In the genomic region with DNA sequence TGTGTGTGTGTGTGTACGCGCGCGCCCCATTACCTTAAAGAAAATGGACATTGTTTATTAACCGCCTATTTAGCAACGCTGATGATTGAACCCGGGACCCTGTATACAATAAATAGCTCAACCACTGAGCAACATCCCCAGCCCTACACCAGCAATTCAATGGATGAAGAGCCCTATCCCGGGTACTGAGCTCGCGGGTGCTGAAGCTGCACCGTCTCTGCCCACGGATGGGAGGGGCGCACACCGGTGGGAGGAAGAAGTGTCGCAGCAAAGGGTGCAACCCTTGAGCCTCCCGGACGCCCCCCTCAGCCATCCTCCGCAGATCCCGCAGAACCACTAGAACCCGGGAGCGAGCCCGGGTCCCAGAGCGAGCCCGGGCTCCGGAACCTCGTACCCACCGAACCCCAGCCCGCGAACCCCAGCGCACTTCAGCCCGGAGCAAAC, we compare ENCODE assay signal across 8 mouse cellular contexts. TPM values are rescaled to one million over a fixed set of nuclear protein-coding genes. Genes with fewer than 3 reads are reported as not detected.
A peak's percentile ranks its signal among the peaks of the same experiment; 100 is the strongest.
DNase-seq lines count a peak whose midpoint lies in the region; ATAC-seq lines count a peak whose summit lies in the region.

No protein-coding gene starts in this region.

- WGBS in kidney, embryonic 15.5 days = 1% methylated on average over 31 of the region's 31 CpGs
- 1% methylated on average over 31 of the region's 31 CpGs for WGBS in midbrain, embryonic 12.5 days

- H3K4me1 ChIP-seq in kidney, embryonic 15.5 days = peaks cover 12% of the 10 kb centered on the region
- H3K4me1 ChIP-seq in midbrain, embryonic 12.5 days = peaks cover 6% of the 10 kb centered on the region; the same call in 1 of the 2 replicates

- peak overlapping the region; percentile 87 for H3K27ac ChIP-seq in kidney, embryonic 15.5 days
- peak overlapping the region; percentile 85 for H3K27ac ChIP-seq in midbrain, embryonic 12.5 days (replicated peaks)

- H3K4me3 ChIP-seq in kidney, embryonic 15.5 days (replicated peaks) = peak overlapping the region; percentile 81
- peak overlapping the region; percentile 62 for H3K4me3 ChIP-seq in midbrain, embryonic 12.5 days

- no peak for DNase-seq in kidney, postnatal 10 days
- DNase-seq in ES-CJ7 (ENCODE audit: low read depth, low spot score) (peak; percentile 91), adipocyte (ENCODE audit: low spot score) (no peak)
- peak; percentile 69 for DNase-seq in embryo, embryonic 11 days
- no peak for DNase-seq in urinary bladder, postnatal 4 days (ENCODE audit: low spot score in 2 of 2)

- peak overlapping the region; percentile 72 for H3K9ac ChIP-seq in kidney, embryonic 15.5 days
- peak overlapping the region; percentile 77 for H3K9ac ChIP-seq in midbrain, embryonic 12.5 days (replicated peaks)

- H3K4me2 ChIP-seq in kidney, embryonic 15.5 days = peak overlapping the region; percentile 92
- peak overlapping the region; percentile 71 for H3K4me2 ChIP-seq in midbrain, embryonic 12.5 days (replicated peaks)

- no peaks in the 10 kb centered on the region for H3K9me3 ChIP-seq in kidney, embryonic 15.5 days (replicated peaks)
- no peaks in the 10 kb centered on the region for H3K9me3 ChIP-seq in midbrain, embryonic 12.5 days

- peaks cover 29% of the 10 kb centered on the region for H3K27me3 ChIP-seq in kidney, embryonic 15.5 days
- H3K27me3 ChIP-seq in midbrain, embryonic 12.5 days = peaks cover 7% of the 10 kb centered on the region; the same call in 1 of the 2 replicates

- peak; percentile 80 for ATAC-seq in kidney, embryonic 15.5 days (replicated peaks; ENCODE audit: low FRiP score)
- ATAC-seq in inflammation-experienced regulatory T-cells, adult 6 months = peak; percentile 48
- peak; percentile 76 for ATAC-seq in midbrain, embryonic 12.5 days (ENCODE audit: low FRiP score, low read depth)

- H3K36me3 ChIP-seq in kidney, embryonic 15.5 days = no peaks in the 10 kb centered on the region
- no peaks in the 10 kb centered on the region for H3K36me3 ChIP-seq in midbrain, embryonic 12.5 days

RNA-seq across cellular contexts. Expression of a gene that starts 0.4 kb away (rescaled TPM):
- polyA plus RNA-seq in kidney, embryonic 15.5 days (2015; fragmentation: Nextera tagmentation; extraction: Ambion mirVana) = 9.7 and 10.4 TPM in 2 replicates
- 10 to 100 TPM; 19.9 to 22.3 (median 21.9) TPM for polyA plus RNA-seq in inflammation-experienced regulatory T-cells, adult 6 months (2017; shearing (Covaris generic))
- 7.5 and 8.3 TPM in 2 replicates for polyA plus RNA-seq in midbrain, embryonic 12.5 days (2016; fragmentation: Nextera tagmentation; extraction: Ambion mirVana)

RNA-seq across cellular contexts. Expression of a gene that starts 32.1 kb away (rescaled TPM):
- polyA plus RNA-seq in kidney, embryonic 15.5 days (2015; fragmentation: Nextera tagmentation; extraction: Ambion mirVana) = 21.2 and 21.6 TPM in 2 replicates
- polyA plus RNA-seq in inflammation-experienced regulatory T-cells, adult 6 months (2017; shearing (Covaris generic)) = 10 to 100 TPM in 1 of 3 experiments, 1 to 10 TPM in 2; 8.5 to 10.1 (median 8.6) TPM
- polyA plus RNA-seq in midbrain, embryonic 12.5 days (2016; fragmentation: Nextera tagmentation; extraction: Ambion mirVana) = 24.3 and 26.6 TPM in 2 replicates

RNA-seq across cellular contexts. Expression of a gene that starts 58.4 kb away (rescaled TPM):
- 1,011 and 1,156 TPM in 2 replicates for polyA plus RNA-seq in kidney, embryonic 15.5 days (2015; fragmentation: Nextera tagmentation; extraction: Ambion mirVana)
- 1,000 to 10,000 TPM; 1,603 to 2,042 (median 1,729) TPM for polyA plus RNA-seq in inflammation-experienced regulatory T-cells, adult 6 months (2017; shearing (Covaris generic))
- polyA plus RNA-seq in midbrain, embryonic 12.5 days (2016; fragmentation: Nextera tagmentation; extraction: Ambion mirVana) = 921 and 956 TPM in 2 replicates

Comparison
In these comparisons a context has a peak if more than half of its experiments do, and no peak if none do; other contexts are left out.
1. DNase-seq: peak in ES-CJ7 (single experiment) and embryo, embryonic 11 days (single experiment); none in kidney, postnatal 10 days (single experiment), urinary bladder, postnatal 4 days (0 of 2) and adipocyte (single experiment).
2. Peak in every context shown above with its lines, with median percentiles within 50 percentile points of each other: ATAC-seq.